Mouse (Mus musculus): ENCODE measurements around the gene Gpr39.
A peak's percentile ranks its signal among the peaks of the same experiment; 100 is the strongest.
"Not testable (repeated sequence)": the region's sequence is repeated elsewhere in the genome, so short reads cannot be mapped to it uniquely, and the experiment has no call there.

Gpr39 gene

GRCm38 (mm10) chr1:125676790-125677273 is at the start of gene Gpr39:
Gpr39 (plus strand) TSS chr1:125676995.
- no peak for DNase-seq

GRCm38 (mm10) chr1:125639501-125640253 is 37.1 kb upstream of the Gpr39 start:
- DNase-seq, result peak; percentile 14

- peak; percentile 11 for DNase-seq
Measured at GRCm38 (mm10) chr1:125643643-125644042, 33.2 kb upstream of the Gpr39 start.

GRCm38 (mm10) chr1:125646816-125647215 is 30.0 kb upstream of the Gpr39 start:
- DNase-seq, result not testable (repeated sequence)

- no peak for DNase-seq
Measured at GRCm38 (mm10) chr1:125648011-125648410, 28.8 kb upstream of the Gpr39 start.

- DNase-seq, result no peak
Measured at GRCm38 (mm10) chr1:125649056-125649455, 27.7 kb upstream of the Gpr39 start.

GRCm38 (mm10) chr1:125652836-125653594 is 23.8 kb upstream of the Gpr39 start:
- no peak for DNase-seq

- no peak for DNase-seq
Measured at GRCm38 (mm10) chr1:125657416-125657815, 19.4 kb upstream of the Gpr39 start.

- no peak for DNase-seq
Measured at GRCm38 (mm10) chr1:125660151-125660550, 16.6 kb upstream of the Gpr39 start.

- no peak for DNase-seq
Measured at GRCm38 (mm10) chr1:125660901-125661300, 15.9 kb upstream of the Gpr39 start.

GRCm38 (mm10) chr1:125662058-125662457 is 14.7 kb upstream of the Gpr39 start:
- DNase-seq, result no peak

GRCm38 (mm10) chr1:125662660-125663059 is 14.1 kb upstream of the Gpr39 start:
- no peak for DNase-seq

- no peak for DNase-seq
Measured at GRCm38 (mm10) chr1:125663104-125663503, 13.7 kb upstream of the Gpr39 start.

- DNase-seq, result no peak
Measured at GRCm38 (mm10) chr1:125665127-125665637, 11.6 kb upstream of the Gpr39 start.

GRCm38 (mm10) chr1:125669035-125669434 is 7.8 kb upstream of the Gpr39 start:
- DNase-seq, result no peak

GRCm38 (mm10) chr1:125675186-125675585 is 1.6 kb upstream of the Gpr39 start:
- DNase-seq, result no peak

- DNase-seq, result no peak
Measured at GRCm38 (mm10) chr1:125677286-125677685, 491 bp downstream of the Gpr39 start.

- no peak for DNase-seq
Measured at GRCm38 (mm10) chr1:125679522-125680077, 2.8 kb downstream of the Gpr39 start.

GRCm38 (mm10) chr1:125684423-125684822 is 7.6 kb downstream of the Gpr39 start:
- DNase-seq, result no peak

- no peak for DNase-seq
Measured at GRCm38 (mm10) chr1:125685304-125685703, 8.5 kb downstream of the Gpr39 start.

- no peak for DNase-seq
Measured at GRCm38 (mm10) chr1:125687701-125688420, 11.1 kb downstream of the Gpr39 start.

GRCm38 (mm10) chr1:125693541-125693940 is 16.7 kb downstream of the Gpr39 start:
- no peak for DNase-seq

GRCm38 (mm10) chr1:125694338-125694737 is 17.5 kb downstream of the Gpr39 start:
- DNase-seq, result no peak

Data from cerebellum, adult 9-10 months (tissue).